Mouse (Mus musculus) spleen, postnatal 10 days (tissue): Measurements from ENCODE around the gene Orc2.

ENCODE experiments used
- DNase-seq, 2 experiments: peaks; one replicate each; pipeline ENCODE4 v3.0.0; 2021 to 2022; ENCODE audit warnings: low spot score in 2 of 2

Gene Orc2

GRCm38 (mm10) chr1:58504577-58505254, at the start of gene Orc2:
TSS of gene Orc2 (minus strand) at chr1:58505109.
- peak; percentile 87 to 93 for DNase-seq

- DNase-seq = no peak
Observed at GRCm38 (mm10) chr1:58541386-58541785, 36.5 kb upstream of the Orc2 start.

GRCm38 (mm10) chr1:58507249-58507648, 2.3 kb upstream of the Orc2 start:
- DNase-seq = no peak

GRCm38 (mm10) chr1:58503793-58504370, 1.0 kb downstream of the Orc2 start:
- peak; percentile 11 to 13 for DNase-seq

- DNase-seq = peak in 1 of 2 experiments; percentile 10
Observed at GRCm38 (mm10) chr1:58503134-58503533, 1.8 kb downstream of the Orc2 start.

- DNase-seq = no peak
Observed at GRCm38 (mm10) chr1:58498758-58499157, 6.2 kb downstream of the Orc2 start.

GRCm38 (mm10) chr1:58497678-58498077, 7.2 kb downstream of the Orc2 start:
- no peak for DNase-seq

GRCm38 (mm10) chr1:58495603-58496002, 9.3 kb downstream of the Orc2 start:
- no peak for DNase-seq

GRCm38 (mm10) chr1:58482647-58483046, 22.3 kb downstream of the Orc2 start:
- DNase-seq = no peak

GRCm38 (mm10) chr1:58475662-58476061, 29.2 kb downstream of the Orc2 start:
- no peak for DNase-seq

- no peak for DNase-seq
Observed at GRCm38 (mm10) chr1:58465561-58465960, 39.3 kb downstream of the Orc2 start.

- no peak for DNase-seq
Observed at GRCm38 (mm10) chr1:58465042-58465441, 39.9 kb downstream of the Orc2 start.

- no peak for DNase-seq
Observed at GRCm38 (mm10) chr1:58463935-58464334, 41.0 kb downstream of the Orc2 start.

GRCm38 (mm10) chr1:58460566-58460965, 44.3 kb downstream of the Orc2 start:
- no peak for DNase-seq

GRCm38 (mm10) chr1:58458867-58459266, 46.0 kb downstream of the Orc2 start:
- DNase-seq = no peak

GRCm38 (mm10) chr1:58458175-58458574, 46.7 kb downstream of the Orc2 start:
- no peak for DNase-seq

GRCm38 (mm10) chr1:58454316-58454715, 50.6 kb downstream of the Orc2 start:
- no peak for DNase-seq

- no peak for DNase-seq
Observed at GRCm38 (mm10) chr1:58448396-58448795, 56.5 kb downstream of the Orc2 start.

- no peak for DNase-seq
Observed at GRCm38 (mm10) chr1:58447766-58448165, 57.1 kb downstream of the Orc2 start.

GRCm38 (mm10) chr1:58445861-58446260, 59.0 kb downstream of the Orc2 start:
- DNase-seq = no peak

GRCm38 (mm10) chr1:58445143-58445722, 59.7 kb downstream of the Orc2 start, which contains the start of the genes Nif3l1 and Ppil3:
TSS of gene Nif3l1 (plus strand) at chr1:58445151.
TSS of gene Ppil3 (minus strand) at chr1:58445486.
- DNase-seq = peak; percentile 76 to 81

- peak in 1 of 2 experiments; percentile 27 for DNase-seq
Observed at GRCm38 (mm10) chr1:58444691-58445090, 60.2 kb downstream of the Orc2 start.

GRCm38 (mm10) chr1:58424551-58424950, 80.4 kb downstream of the Orc2 start:
- no peak for DNase-seq
